Mouse (Mus musculus) heart, embryonic 14.5 days (tissue): ENCODE data around the gene Tmem100. TPM values are rescaled to one million over a fixed set of nuclear protein-coding genes. Genes with fewer than 3 reads are reported as not detected.

ENCODE experiments used
- ATAC-seq: fragments of 200-750 bp; cut with Nextera tagmentation; 2 replicates; pipeline ENCODE4 v1.8.0; 2017; ENCODE audit warnings: low read depth, moderate TSS enrichment; ENCODE audit not compliant: insufficient number of reproducible peaks, insufficient read depth, low FRiP score
- H3K27ac ChIP-seq, 2 experiments: fragments of 200-500 bp in 1 of 2; fragments of 300-500 bp in 1 of 2; sonication (generic) in 1 of 2; replicated peaks in 1 of 2; 2 replicates each; pipeline ENCODE4 v1.5.1; 2012 to 2014; ENCODE audit warnings: low read depth in 2 of 2, low read length in 2 of 2, control low read depth in 1 of 2, mild to moderate bottlenecking in 1 of 2, mixed read lengths in 1 of 2; ENCODE audit not compliant: control insufficient read depth in 1 of 2, insufficient read depth in 1 of 2
- H3K27me3 ChIP-seq: fragments of 300-500 bp; sonication (generic); 2 replicates; pipeline ENCODE4 v1.6.1; 2014; ENCODE audit warnings: mild to moderate bottlenecking, low read length, control low read depth; ENCODE audit not compliant: control insufficient read depth, insufficient read depth
- H3K36me3 ChIP-seq: fragments of 300-500 bp; sonication (generic); 2 replicates; pipeline ENCODE4 v1.6.1; 2014; ENCODE audit warnings: mild to moderate bottlenecking, control low read depth, low read length, mixed read lengths; ENCODE audit not compliant: control insufficient read depth, insufficient read depth
- H3K4me1 ChIP-seq, 2 experiments: fragments of 200-500 bp in 1 of 2; fragments of 300-500 bp in 1 of 2; sonication (generic) in 1 of 2; 2 replicates each; pipeline ENCODE4 v1.6.1; 2012 to 2014; ENCODE audit warnings: low read length in 2 of 2, control low read depth in 1 of 2, mixed read lengths in 1 of 2; ENCODE audit not compliant: control insufficient read depth in 2 of 2, insufficient read depth in 2 of 2
- H3K4me2 ChIP-seq: fragments of 300-500 bp; sonication (generic); 2 replicates; pipeline ENCODE4 v1.6.1; 2014; ENCODE audit warnings: mild to moderate bottlenecking, low read length
- H3K4me3 ChIP-seq, 2 experiments: fragments of 200-500 bp in 1 of 2; fragments of 300-500 bp in 1 of 2; sonication (generic) in 1 of 2; 2 replicates each; pipeline ENCODE4 v1.5.1; 2012 to 2014; ENCODE audit warnings: low read length in 2 of 2, mild to moderate bottlenecking in 2 of 2, control low read depth in 1 of 2, low read depth in 1 of 2, moderate library complexity in 1 of 2; ENCODE audit not compliant: control insufficient read depth in 1 of 2, insufficient read depth in 1 of 2
- H3K9ac ChIP-seq: fragments of 300-500 bp; sonication (generic); 2 replicates; pipeline ENCODE4 v1.6.1; 2014; ENCODE audit warnings: mild to moderate bottlenecking, low read length
- H3K9me3 ChIP-seq: fragments of 300-500 bp; sonication (generic); 2 replicates; pipeline ENCODE4 v1.6.1; 2016; ENCODE audit warnings: low read length, control low read depth; ENCODE audit not compliant: control insufficient read depth
- WGBS: fragments of 180-500 bp; shearing (Covaris S2); extraction: QIAGEN DNeasy Blood & Tissue Kit; methylation state at CpG from one replicate; pipeline ENCODE4 v1.1.7; 2014; 5-methylcytosine and 5-hydroxymethylcytosine counted together
- polyA plus RNA-seq: library from polyadenylated mRNA; unstranded; fragments of >200 nt; fragmentation: Nextera tagmentation; extraction: Ambion mirVana; gene quantifications from 2 replicates; pipeline ENCODE4 v1.2.1, GENCODE M21; 2014

Tmem100 gene
- polyA plus RNA-seq, 1 experiment from 2014 or later = 14.8 TPM

GRCm38 (mm10) chr11:90046211-90046610, 16.1 kb downstream of the Tmem100 start:
- ATAC-seq = no peak
- Histone ChIP-seq H3K27ac (no peak overlapping the region), H3K9ac (no peak overlapping the region), H3K4me3 (no peak overlapping the region), H3K4me2 (no peak overlapping the region), H3K4me1 (0 out of 4 replicates have a peak, but pooled peaks cover 0 to 2% of the 10 kb centered on the region in 2 experiments), H3K27me3 (no peaks in the 10 kb centered on the region), H3K36me3 (no peaks in the 10 kb centered on the region), H3K9me3 (no peaks in the 10 kb centered on the region)
- WGBS = 35% methylated on average over 7 of the region's 7 CpGs

GRCm38 (mm10) chr11:90047271-90047670, 17.1 kb downstream of the Tmem100 start:
- ATAC-seq = no peak
- Histone ChIP-seq H3K9me3 (no peaks in the 10 kb centered on the region), H3K36me3 (no peaks in the 10 kb centered on the region), H3K27me3 (no peaks in the 10 kb centered on the region), H3K9ac (no peak overlapping the region), H3K4me1 (0 out of 4 replicates have a peak, but pooled peaks cover 0 to 2% of the 10 kb centered on the region in 2 experiments), H3K4me2 (no peak overlapping the region), H3K27ac (no peak overlapping the region), H3K4me3 (no peak overlapping the region)
- 56% methylated on average over 9 of the region's 9 CpGs for WGBS

- ATAC-seq = no peak
- Histone ChIP-seq H3K4me3 (no peak overlapping the region), H3K27me3 (no peaks in the 10 kb centered on the region), H3K4me1 (peaks cover 7% of the 10 kb centered on the region in 2 experiments; a peak in 2 of 4 replicates), H3K4me2 (no peak overlapping the region), H3K36me3 (no peaks in the 10 kb centered on the region), H3K27ac (no peak overlapping the region), H3K9ac (no peak overlapping the region), H3K9me3 (no peaks in the 10 kb centered on the region)
- 66% methylated on average over 7 of the region's 7 CpGs for WGBS
These were observed 19.9 kb downstream of the Tmem100 start for GRCm38 (mm10) chr11:90050016-90050415.

GRCm38 (mm10) chr11:90052785-90053184, 22.6 kb downstream of the Tmem100 start:
- H3K4me2 ChIP-seq = no peak overlapping the region
- no peak for ATAC-seq
- WGBS = 77% methylated on average over 7 of the region's 7 CpGs

GRCm38 (mm10) chr11:90053820-90054219, 23.7 kb downstream of the Tmem100 start:
- ATAC-seq = no peak
- H3K27ac ChIP-seq = 0 out of 4 replicates have a peak overlapping the region, but pooled peaks of 1 of the 2 experiments have one; percentile 14
- WGBS = 57% methylated on average over 4 of the region's 4 CpGs

More at GRCm38 (mm10) chr11:90052785-90053184, 22.6 kb downstream of the Tmem100 start:
- Histone ChIP-seq H3K27me3 (no peaks in the 10 kb centered on the region), H3K9ac (no peak overlapping the region), H3K9me3 (no peaks in the 10 kb centered on the region), H3K4me3 (no peak overlapping the region), H3K4me1 (peaks cover 7 to 8% of the 10 kb centered on the region in 2 experiments; a peak in 2 of 4 replicates), H3K27ac (no peak overlapping the region), H3K36me3 (no peaks in the 10 kb centered on the region)

GRCm38 (mm10) chr11:90054401-90054800, 24.3 kb downstream of the Tmem100 start:
- ATAC-seq = peak; percentile 90
- no peak overlapping the region for H3K9ac ChIP-seq
- no peaks in the 10 kb centered on the region for H3K36me3 ChIP-seq
- H3K4me3 ChIP-seq = no peak overlapping the region
- peak overlapping the region; percentile 27 to 35; a peak in 2 of 4 replicates for H3K27ac ChIP-seq
- peaks cover 7 to 8% of the 10 kb centered on the region in 2 experiments; a peak in 2 of 4 replicates for H3K4me1 ChIP-seq
- peak overlapping the region; percentile 13; the same call in 1 of the 2 replicates for H3K4me2 ChIP-seq
- WGBS = 17% methylated on average over 7 of the region's 7 CpGs
- peaks cover 3% of the 10 kb centered on the region; the same call in 1 of the 2 replicates for H3K9me3 ChIP-seq
- H3K27me3 ChIP-seq = no peaks in the 10 kb centered on the region

More at GRCm38 (mm10) chr11:90053820-90054219, 23.7 kb downstream of the Tmem100 start:
- Histone ChIP-seq H3K36me3 (no peaks in the 10 kb centered on the region), H3K4me2 (no peak overlapping the region), H3K9ac (no peak overlapping the region), H3K4me3 (no peak overlapping the region), H3K4me1 (peaks cover 7 to 8% of the 10 kb centered on the region in 2 experiments; a peak in 2 of 4 replicates), H3K27me3 (no peaks in the 10 kb centered on the region), H3K9me3 (no peaks in the 10 kb centered on the region)

- H3K4me1 ChIP-seq = peaks cover 6 to 8% of the 10 kb centered on the region in 2 experiments; a peak in 2 of 4 replicates
- no peak overlapping the region for H3K4me3 ChIP-seq
- H3K27ac ChIP-seq = no peak overlapping the region
- no peaks in the 10 kb centered on the region for H3K36me3 ChIP-seq
- 50% methylated on average over 2 of the region's 2 CpGs for WGBS
- H3K27me3 ChIP-seq = no peaks in the 10 kb centered on the region
- H3K9ac ChIP-seq = no peak overlapping the region
- H3K4me2 ChIP-seq = no peak overlapping the region
- H3K9me3 ChIP-seq = peaks cover 6% of the 10 kb centered on the region; the same call in 1 of the 2 replicates
- no peak for ATAC-seq
These were observed 26.9 kb downstream of the Tmem100 start for GRCm38 (mm10) chr11:90057070-90057469.

- Histone ChIP-seq H3K4me1 (peaks cover 4 to 8% of the 10 kb centered on the region in 2 experiments; a peak in 2 of 4 replicates), H3K36me3 (no peaks in the 10 kb centered on the region), H3K27ac (no peak overlapping the region), H3K4me2 (no peak overlapping the region), H3K9ac (no peak overlapping the region), H3K27me3 (no peaks in the 10 kb centered on the region), H3K4me3 (no peak overlapping the region), H3K9me3 (peaks cover 6% of the 10 kb centered on the region; the same call in 1 of the 2 replicates)
- ATAC-seq = no peak
These were observed 29.1 kb downstream of the Tmem100 start for GRCm38 (mm10) chr11:90059241-90059640.
